Mouse (Mus musculus): Measurements from ENCODE around the gene Zcchc24.
"Not testable (repeated sequence)": the region's sequence is repeated elsewhere in the genome, so short reads cannot be mapped to it uniquely, and the experiment has no call there.

Gene Zcchc24

DNA sequence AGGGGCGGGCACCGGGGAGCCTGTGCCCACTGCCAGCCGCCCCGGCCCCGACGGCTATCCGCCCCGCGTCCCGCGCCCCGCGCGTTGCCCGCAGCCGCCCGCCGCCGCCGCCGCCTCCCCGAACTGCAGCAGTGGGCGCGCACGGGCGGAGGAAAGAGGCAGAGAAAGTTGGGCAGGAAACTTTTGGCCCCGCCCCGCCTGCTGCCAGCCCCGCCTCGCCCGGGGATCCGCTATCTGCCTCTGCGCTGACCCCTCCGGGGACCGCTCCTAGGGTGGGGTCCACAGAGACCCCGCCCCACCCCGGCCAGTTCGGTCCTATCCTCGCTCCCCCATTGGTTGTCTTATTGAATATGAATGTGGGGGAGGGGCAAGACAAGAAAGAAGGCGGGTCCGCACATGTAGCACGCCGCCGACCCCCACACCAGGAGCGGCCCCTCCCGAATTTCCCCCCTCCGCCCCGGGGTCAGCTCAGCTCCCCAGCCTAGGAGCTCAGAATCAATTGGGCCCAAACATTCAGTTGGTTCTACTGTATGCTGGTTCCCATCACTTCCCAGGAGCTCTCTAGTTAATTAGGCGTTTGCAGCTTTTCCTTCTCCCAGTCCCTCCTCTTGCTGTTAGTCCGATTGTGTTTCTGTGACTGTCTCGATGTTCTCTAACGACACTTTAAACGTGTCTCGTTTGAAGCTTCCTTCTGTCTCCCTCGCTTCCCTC, at the start of gene Zcchc24:
Zcchc24 (minus strand) TSS at position 125 of the 711 bp plus-strand sequence.
- peak; percentile 82 for DNase-seq (ENCODE audit: low read depth, low spot score)

- DNase-seq (ENCODE audit: low read depth, low spot score), result peak; percentile 91
These were observed 47.6 kb upstream of the Zcchc24 start for GRCm38 (mm10) chr14:25816416-25816815.

DNA sequence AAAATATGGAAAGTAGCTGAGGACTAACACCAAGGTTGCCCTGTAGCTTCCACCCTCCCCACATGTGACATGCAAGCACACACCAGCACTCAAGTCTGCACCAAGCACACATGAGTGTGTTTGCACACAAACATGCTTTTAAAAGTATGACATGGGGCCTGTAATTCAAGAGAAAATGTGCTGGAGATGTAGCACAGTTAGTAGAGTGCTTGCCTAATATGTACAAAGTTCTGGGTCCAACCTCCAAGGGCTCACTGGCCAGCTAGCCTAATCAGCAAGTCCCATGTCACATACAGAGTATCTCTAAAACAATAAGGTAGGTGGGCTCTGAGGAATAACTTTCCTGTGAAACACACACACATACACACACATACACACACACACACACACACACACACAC, 45.3 kb upstream of the Zcchc24 start:
- no peak for DNase-seq (ENCODE audit: low read depth, low spot score)

GRCm38 (mm10) chr14:25811026-25811425, 42.2 kb upstream of the Zcchc24 start:
- DNase-seq (ENCODE audit: low read depth, low spot score), result not testable (repeated sequence)

GRCm38 (mm10) chr14:25806561-25806960, 37.7 kb upstream of the Zcchc24 start:
- DNase-seq (ENCODE audit: low read depth, low spot score), result no peak

- DNase-seq (ENCODE audit: low read depth, low spot score), result peak; percentile 26
These were observed 37.0 kb upstream of the Zcchc24 start for GRCm38 (mm10) chr14:25805871-25806270.

DNA sequence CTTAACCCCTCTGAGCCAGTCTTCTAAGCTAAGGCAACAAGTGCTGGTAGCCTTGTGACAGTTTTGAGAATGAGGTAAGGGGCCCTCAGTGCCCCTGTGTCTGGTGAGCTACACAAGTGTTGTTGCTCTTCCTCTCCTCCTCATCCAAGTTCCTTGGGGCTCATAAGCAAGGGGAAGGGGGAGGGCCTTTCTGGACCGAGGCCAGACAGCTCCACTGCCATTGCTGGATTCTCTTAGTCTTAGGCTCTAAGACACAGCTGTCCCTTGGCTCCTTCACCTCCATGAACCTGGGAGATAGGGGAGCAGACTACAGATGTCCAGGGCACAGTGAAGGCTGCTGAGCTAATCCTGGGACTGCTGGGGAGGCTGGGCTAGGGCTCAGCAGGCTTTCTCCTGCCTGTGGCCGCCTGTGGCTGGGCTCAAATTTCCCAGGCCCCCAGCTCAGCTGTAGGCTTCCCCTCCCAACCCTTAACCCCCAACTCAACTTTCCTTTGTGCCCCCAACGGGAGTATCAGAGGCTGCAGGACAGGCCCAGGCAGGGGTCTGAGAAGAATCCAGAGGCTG, 34.5 kb upstream of the Zcchc24 start:
- DNase-seq (ENCODE audit: low read depth, low spot score), result no peak

GRCm38 (mm10) chr14:25802511-25802910, 33.7 kb upstream of the Zcchc24 start:
- no peak for DNase-seq (ENCODE audit: low read depth, low spot score)

DNA sequence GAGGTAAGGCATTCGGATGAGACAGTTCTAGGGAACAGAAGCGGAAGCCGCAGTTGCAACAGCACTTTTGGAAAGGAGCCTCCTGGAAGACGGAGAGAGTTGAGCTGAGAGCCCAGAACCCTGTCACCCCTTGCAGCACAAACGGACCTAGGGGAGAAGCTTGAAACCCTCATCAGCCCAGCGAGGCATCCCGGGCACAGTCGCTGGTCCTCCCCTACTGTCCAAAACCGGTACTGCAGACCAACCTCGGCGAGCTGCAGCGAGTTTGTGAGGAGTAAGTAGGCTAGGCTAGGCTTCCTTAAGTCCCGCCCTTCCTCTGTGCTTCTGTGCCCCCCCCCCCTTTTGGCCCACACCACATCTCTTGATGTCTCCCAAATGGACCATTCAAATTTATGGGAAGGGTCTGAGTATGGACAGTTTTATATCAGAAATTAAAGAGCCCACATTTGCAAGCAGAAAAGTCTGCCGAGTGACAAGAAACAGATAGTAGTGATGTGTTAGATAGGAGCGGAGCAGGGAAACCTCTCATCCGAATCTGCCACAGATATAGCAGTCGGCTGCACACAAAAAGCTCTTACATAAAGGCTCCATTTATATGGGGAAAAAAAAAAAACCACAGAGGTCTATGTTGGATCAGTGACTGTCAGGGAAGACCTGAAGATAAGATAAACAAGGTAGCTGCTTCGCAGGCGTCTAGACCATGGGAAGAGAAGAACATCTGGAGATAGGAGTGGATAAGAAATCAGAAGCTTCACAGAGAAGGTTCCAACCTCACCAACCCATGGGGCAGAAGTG, 31.5 kb upstream of the Zcchc24 start:
- DNase-seq (ENCODE audit: low read depth, low spot score), result peak; percentile 89

DNA sequence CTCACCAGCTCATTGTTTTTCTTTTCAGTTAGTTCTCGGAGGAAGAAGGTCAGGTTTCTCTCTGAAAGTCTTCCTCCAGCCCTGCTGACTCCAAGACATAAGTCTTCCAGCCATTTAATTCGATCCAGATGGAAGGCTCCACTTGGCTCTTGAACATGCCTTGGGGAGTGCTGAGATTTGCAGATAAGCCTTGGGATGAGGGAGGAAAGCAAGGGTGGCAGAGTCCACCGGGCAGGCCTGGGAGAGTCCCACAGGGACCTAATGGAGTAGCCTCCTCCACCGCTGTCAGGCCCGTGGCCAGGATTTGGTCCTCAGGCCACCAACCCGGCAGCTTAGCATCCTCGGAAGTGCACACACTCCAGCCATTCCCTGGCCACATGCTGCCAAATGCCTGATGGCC, 27.8 kb upstream of the Zcchc24 start:
- no peak for DNase-seq (ENCODE audit: low read depth, low spot score)

GRCm38 (mm10) chr14:25795561-25796174, 26.8 kb upstream of the Zcchc24 start:
- peak; percentile 77 for DNase-seq (ENCODE audit: low read depth, low spot score)

DNA sequence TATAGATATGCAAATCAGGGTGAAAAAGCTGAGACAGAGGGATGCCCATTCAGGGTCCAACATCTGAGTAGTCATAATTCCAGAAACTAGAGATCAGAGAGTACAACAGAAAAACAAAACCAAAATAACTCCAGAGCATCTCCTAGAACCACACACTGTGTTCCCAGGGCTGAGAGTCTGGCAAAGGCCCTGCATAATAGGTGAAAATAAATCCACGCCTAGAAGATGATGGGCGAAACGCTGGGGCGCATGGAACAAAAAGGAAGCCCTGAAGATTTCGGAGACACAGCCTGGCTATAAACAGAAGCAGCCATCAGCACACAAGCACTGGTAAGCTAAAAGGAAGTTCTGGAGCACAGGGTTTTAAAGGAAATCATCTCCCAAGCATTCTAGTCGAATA, 26.2 kb upstream of the Zcchc24 start:
- peak; percentile 38 for DNase-seq (ENCODE audit: low read depth, low spot score)

DNA sequence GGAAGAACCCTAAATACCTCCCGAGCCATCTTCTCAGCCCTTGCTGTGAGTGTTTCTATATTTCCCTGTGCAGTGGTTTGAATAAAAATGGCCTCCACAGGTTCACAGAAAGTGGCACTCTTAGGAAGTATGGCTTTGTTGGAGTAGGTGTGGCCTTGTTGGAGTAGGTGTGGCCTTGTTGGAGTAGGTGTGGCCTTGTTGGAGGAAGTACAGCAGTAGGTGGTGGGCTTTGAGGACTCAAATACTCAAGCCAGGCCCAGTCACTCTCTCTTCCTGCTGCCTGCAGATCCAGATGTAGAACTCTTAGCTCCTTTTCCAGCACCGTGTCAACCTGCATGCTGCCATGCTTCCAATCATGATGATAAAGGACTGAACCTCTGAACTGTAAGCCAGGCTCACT, 25.5 kb upstream of the Zcchc24 start:
- DNase-seq (ENCODE audit: low read depth, low spot score), result no peak

GRCm38 (mm10) chr14:25790768-25791302, 22.0 kb upstream of the Zcchc24 start:
- no peak for DNase-seq (ENCODE audit: low read depth, low spot score)

DNA sequence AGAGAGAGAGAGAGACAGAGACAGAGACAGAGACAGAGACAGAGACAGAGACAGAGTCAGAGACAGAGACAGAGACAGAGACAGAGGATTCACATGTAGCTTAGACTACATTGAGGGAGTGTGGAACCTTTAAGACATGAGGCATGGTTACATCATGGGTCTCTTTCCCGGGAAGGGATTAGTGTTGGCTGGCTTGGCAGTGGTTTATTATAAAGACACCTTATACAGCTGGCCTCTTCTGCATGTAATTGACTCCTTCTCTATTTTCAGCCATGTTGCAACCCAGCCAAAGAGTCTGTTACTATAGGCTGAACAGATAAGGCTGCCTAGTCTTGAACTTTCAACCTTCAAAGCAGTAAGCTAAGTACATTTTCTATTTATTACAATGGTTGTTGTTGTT, 21.1 kb upstream of the Zcchc24 start:
- no peak for DNase-seq (ENCODE audit: low read depth, low spot score)

- no peak for DNase-seq (ENCODE audit: low read depth, low spot score)
These were observed 20.4 kb upstream of the Zcchc24 start for GRCm38 (mm10) chr14:25789207-25789606.

GRCm38 (mm10) chr14:25788201-25788600, 19.4 kb upstream of the Zcchc24 start:
- no peak for DNase-seq (ENCODE audit: low read depth, low spot score)

DNA sequence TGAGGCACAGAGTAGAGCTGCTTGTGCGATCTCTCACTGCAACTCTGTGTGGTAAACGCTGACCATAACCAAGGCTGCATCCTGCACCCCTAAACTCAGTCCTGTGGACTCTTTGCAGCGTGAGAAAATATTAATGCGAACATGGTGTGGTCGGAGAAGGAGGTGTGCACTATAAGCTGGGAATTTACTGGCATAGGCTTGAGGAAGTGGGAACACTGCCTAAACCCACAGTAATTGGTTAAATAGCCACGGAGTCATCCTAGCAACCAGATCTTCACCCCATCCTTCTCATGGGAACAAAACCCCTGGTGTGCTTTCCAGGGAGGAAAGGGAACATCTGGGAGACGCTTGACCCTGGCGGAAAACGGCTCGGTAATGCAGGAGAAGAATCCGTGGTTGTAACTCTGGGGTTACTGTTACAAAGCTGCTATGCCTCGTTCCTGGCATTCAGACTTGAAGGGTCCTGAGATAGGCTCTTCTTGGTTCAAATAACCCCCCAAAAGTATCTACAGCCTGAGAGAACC, 18.6 kb upstream of the Zcchc24 start:
- DNase-seq (ENCODE audit: low read depth, low spot score), result no peak

DNA sequence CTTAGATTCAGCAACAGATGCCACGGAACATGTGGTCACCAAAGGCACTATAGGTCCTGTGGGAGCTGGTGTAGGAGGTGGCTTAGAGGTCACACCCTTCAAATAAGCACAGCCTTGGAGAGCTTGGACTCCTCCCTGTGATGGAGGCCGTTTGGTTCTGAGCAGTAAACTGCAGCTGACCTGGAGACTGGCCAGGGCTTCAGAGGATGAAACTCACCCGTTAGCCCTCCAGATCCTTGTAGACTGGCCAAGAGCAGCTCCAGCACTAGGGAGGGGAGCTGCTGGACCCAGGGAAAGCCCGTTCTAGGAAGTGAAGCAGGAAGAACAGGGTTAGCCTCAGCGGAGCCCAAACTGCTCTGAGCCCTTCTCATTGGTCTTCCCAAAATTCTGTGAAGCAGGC, 18.1 kb upstream of the Zcchc24 start:
- no peak for DNase-seq (ENCODE audit: low read depth, low spot score)

DNA sequence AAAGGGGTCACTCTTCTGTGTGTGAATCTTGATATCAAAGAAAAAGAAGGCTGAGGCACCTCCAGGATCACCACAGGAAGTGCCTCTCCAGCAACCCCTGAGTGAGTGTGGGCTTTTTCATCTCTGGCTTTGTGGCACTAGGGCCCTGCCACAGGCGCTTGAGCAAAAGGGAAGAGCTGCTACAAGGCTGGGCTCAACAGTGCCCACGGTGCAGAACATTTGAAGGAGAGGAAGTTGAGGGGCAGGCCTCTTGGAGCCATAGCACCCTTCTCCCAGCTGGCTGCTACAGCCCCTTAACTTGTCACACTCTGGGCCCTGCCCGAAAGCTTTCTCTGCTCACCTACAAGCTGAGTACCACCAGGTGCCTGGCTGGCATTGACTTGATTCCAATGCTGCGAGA, 16.4 kb upstream of the Zcchc24 start:
- DNase-seq (ENCODE audit: low read depth, low spot score), result no peak

DNA sequence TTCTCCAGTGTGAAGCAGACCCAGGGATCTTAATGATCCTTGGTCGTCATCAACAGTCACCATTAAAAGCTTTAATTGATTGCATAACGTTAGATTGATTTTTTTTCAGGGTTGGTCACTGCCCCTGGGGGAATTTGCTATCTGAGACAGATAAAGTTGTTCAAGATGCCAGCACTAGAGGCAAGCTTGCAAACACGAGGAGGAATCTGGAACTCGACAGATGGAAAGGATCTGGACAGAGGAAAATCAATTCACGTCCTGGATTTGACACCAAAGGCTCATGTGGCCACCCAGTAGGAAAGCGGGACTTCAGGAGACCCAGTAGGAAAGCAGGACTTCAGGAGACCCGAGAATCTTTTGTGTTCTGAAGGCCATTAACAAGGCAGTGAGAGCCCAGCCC, 14.4 kb upstream of the Zcchc24 start:
- DNase-seq (ENCODE audit: low read depth, low spot score), result no peak

DNA sequence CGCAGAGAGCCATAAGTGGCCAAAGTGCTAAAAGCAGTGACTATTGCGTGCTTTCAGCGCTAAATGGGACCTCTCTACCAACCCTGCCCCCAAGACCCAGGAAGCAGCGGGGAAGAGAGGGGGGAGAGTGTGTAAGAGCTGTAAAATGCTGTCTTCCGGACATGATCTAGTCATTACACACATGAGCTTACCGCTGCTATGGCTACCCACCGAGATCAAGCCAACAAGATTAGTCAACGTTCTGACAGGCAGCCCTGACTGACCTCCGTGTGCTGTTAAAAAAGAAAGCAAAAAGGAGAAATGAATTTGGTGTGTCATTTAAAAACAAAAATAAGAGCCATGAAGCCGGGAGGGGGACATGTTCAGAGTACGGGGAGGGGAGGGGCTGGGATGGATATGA, 11.8 kb upstream of the Zcchc24 start:
- no peak for DNase-seq (ENCODE audit: low read depth, low spot score)

All from brain, adult 2 months (tissue).